Mouse (Mus musculus) lung, postnatal 4 days (tissue): ENCODE measurements around the gene Dgkz.
A peak's percentile ranks its signal among the peaks of the same experiment; 100 is the strongest.

Experiments used
- DNase-seq, 2 experiments: peaks; one replicate each; pipeline ENCODE4 v3.0.0; 2021

Gene Dgkz

DNA sequence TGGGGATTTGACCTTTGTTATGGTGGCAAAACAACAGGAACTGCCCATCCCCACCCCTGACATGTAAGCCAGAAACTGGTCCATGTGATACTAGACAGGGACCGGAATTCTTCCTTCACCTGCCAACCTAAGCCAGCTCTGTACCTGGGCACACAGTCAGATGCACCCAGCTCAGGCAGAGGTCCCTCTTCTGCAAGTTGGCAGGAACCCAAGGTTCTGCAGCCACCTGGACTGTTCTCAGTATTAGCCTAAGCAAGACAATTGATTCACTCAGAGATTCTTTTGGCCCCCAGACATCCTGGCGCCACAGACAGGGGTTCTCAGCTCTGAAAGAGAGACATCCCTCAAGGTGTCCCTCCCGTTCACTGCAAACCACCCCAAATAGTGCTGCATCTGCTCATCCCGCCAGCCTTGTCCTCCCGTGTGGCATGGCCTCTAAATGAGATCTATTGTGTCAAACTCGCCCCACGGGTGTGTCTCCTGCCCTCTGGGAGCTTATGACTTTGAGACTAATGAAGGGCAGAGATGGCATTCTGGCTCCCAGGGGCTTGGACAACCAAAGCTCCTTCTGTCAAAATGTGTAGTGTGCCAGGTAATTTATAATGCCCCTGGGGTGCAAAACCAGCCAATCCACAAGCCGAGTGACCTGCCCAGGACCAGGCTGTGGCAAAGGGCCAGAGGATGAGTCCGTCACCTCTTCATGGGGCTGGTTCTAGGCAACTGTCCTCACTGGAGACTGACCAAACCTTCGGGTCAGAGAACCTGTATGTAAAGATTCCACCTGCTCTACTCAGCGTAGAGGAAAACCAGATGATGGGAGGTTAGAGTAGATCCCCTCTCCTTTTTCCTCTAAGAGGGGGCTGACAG lies 15.9 kb downstream of the Dgkz start:
- no peak for DNase-seq

DNA sequence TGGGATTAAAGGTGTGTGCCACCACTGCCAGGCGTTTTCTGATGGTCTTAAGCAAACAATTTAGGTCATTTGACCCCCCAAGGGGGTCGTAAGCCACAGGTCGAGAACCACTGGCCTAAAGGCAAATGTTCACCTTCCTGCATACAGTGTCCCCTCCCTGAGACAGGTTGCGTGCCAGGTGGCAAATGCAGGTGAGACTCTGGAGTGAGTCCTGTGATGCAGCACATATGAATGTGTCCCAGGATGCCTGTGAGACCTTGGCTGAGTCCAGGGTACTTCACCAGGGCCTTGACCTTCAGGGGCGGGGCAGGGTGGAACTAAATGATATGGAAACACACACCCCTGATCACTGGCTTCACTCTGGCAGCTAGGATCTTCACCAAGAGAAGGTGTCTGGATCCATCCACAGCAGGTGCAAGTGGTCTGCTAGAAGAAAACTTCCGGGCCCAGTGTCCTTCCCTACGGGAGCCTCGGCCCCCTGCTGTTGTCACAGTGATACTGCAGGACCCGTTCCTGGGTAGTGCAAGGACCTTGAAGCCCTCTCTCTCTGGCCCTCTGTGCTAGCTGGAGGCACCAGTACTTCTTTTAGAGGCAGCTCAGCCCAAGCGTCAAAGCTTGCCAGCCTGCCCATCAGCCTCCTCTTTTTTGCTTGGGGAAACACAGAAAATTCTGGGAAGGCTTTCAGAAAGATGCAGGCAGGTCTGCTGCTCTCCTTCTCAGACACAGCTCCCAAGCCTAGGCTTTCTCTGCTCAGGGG lies 16.8 kb downstream of the Dgkz start:
- peak; percentile 65 to 74 for DNase-seq

DNA sequence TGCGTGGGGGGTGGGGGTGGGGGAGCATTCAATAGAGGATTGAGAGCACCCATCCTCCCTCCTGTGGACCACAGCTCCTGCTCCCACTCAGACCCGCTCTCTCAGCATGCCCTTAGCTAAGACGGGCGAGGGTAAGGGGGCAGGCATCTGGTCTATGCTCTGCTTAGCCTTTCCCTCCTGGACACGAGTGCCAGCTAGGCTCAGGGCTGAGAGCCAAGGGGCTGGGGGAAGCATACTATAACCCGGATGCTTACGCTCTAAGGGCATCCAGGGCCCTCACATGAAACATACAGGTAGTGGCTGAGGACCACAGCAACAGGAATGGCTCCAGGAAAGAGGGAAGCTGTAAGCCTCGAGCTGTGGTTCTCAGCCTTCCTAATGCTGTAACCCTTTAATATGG lies 17.6 kb downstream of the Dgkz start:
- no peak for DNase-seq

DNA sequence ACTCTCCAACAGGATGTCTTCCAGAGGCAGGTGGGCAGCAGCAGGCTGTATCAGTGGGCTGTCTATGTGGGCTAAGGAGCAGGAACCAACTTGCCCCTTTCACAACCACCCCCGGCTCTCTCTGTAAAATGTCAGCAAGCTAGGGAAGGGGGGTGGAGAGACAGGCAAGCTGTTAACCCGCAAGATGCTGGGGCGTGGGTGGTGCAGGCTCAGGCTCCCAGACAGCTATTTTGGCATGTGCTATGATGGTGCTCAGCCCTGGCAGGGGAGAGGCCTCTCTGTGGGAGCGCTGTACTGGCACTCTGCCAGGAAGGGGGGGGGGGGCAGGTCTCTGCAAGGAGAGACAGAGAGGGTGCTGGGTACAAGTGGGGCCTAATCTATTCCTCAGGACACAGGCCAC lies 18.6 kb downstream of the Dgkz start:
- peak; percentile 61 to 69 for DNase-seq

DNA sequence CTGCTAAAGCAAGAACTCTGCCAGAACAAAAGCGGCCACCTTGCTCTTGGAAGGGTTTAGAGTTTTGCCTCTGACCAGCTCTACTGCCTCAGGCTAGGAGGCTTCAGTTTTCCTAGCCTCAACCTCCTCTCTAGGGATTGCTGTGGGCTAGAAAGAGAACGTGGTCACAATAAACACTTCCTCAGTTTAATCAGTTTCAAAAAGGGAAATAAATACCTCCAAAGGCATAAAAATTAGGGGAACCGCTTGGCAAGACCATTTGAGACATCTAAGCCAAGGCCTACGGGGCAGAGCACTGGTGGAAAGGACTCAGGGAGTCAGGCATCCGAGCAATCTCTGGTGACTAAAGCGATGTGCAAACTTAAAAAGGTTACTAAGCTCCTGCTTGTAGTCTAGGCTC lies 19.8 kb downstream of the Dgkz start:
- no peak for DNase-seq

DNA sequence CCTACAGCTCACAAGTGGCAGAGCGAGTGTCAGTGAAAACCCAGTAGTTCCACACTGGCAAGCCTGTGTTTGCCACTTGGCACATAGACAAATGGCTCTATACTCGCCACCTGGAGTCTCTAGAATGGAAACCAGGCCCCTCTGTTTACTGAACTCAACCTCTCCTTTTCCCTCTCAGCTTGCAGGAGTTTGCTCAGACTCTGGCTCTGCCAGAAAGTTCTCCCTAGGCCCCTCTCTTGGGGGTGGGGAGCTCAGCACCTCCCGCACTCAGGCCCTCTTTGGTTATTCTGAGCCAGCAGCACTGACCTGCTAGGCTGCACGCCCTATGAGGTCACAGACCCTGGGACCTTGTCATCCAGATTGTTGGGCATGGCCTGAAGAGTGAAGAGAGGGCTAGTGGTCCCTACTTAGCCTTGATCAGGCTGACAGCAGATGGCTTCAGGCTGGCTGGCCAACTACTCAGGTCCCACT lies 20.5 kb downstream of the Dgkz start:
- DNase-seq = no peak

DNA sequence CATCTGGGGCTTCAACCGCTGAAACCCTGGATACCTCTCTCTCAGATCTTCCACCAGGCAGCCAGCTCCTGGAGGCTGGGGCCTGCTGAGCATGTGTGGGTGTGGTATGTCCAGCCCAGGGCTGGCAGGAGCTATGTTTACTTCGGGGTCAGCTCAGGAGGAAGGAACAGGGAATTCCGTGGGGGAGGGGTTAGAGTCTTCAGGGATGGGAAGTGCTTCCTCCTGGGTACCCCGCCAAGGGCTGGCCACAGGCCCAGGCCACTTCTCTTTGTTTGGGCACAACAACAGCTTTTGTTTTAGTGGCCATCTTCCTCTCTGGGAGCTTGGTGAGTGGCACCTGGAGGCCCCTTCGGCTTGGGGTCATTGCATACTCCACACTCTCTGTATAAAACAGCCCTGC lies 21.8 kb downstream of the Dgkz start:
- DNase-seq = peak; percentile 88 to 93

DNA sequence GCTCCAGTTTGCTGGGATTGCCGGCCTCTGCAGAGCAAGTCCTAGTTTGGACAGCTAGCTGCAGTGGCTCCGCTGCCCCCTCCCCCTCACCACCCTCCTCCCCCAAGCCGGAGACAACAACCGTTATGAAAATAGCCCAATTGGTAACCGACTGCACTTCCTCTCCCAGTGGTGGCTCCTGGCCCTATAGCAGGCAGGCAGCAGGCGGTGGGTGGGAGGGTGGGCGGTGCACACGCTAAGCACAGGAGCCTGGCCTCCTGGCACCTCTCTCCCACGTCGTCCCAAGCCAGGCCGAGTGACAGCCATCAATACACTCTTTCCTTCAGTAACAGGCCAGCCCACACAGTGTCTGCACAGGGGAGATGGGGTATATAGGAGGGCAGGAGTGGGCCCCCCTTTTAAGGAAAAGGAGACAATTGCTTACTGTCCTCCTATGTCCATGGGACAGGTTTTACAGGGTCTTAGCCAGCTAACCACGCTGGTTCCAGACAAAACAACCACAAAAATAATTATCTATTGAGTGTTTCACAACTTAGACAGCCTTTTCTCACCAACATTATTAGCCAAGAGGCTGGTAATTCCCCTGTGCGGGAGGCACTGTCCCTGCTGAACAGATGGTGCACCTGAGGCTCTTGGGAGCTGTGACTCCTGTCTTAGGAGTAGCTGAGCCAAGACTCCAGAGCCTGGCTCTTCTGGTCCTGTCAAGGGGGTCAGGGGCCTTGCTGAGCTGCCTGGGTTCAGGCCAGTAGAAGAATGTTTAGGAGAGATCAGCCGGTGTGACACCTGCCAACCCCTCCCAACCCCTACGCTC lies 25.2 kb downstream of the Dgkz start:
- DNase-seq = peak; percentile 65 to 71

DNA sequence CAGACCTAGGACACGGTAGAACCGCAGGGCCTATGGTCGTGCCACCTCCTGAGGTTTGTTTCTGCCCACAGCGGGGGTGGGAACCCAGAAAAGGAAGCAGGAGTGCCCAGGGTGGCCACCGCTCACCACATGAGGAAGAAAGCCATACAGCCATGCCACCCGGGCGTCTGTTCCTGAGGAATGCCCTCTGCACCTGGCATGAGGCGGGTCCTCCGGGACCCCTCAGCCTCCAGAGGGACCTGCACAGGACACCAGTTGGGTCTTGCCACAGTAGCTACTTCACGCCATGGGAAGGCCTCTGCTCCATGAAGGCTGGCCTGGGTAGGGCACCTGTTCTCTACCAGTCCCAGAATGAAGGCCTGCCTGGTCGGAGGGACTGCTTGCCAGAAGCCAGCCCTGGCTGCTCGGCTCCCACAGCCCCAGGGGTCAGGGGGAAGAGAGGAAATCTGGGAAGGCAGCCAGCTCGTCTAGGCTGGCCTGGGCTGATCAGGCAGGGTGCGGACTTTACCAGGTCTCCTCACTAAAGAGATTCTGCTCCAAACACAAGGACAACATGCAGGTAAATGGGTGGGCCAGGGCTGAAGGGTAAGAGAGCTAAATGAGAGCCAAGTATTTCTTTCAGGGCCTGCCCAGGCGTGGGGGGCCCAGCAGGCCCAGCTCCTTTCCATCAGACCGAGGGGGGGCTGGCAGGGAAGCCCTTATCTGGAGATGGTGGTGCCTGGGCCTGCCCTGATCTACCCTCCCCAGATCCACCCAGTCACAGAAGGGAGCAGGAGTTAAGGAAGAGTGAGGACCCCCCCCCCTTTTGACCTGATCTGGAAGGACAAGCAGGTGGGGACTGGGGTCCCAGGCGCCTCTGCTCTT lies 26.0 kb downstream of the Dgkz start:
- DNase-seq = peak in 1 of 2 experiments; percentile 65

DNA sequence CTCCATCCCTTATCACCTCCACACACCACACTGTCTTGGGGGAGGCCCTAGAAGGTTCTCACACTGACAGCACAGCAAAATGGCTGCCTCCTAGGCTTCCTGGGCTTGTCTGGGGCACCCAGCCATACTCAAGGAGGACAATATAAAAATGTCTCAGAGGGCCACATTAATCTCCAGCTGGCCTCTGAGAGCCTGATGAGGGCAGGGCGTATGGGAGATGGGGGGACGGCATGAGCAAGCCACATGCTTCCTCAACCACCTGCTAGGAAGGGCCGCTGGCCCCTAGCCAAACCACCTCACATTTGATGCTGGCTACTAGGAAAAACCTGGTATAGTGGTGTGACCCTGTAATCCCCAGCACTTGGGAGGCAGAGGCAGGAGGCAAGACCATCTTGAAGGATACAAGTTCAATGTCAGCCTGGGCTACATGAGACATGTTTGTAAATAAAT lies 26.8 kb downstream of the Dgkz start:
- DNase-seq = no peak

DNA sequence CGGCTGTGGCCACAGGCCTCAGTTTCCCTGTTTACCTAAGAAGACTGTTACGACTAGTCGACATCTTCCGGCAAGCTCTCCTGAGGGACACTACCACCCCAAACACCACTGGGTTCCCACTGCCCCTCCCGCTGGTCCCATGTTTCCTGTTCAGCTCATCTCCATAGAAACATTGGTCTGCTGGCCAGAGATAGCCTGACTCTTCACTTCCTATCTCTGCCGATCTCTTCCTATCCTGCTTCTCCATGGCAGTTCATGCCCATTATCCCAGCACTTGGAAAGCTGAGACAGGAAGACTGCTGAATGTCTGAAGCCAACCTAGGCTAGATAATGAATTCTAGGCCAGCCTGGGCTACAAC lies 27.5 kb downstream of the Dgkz start:
- peak in 1 of 2 experiments; percentile 56 for DNase-seq

DNA sequence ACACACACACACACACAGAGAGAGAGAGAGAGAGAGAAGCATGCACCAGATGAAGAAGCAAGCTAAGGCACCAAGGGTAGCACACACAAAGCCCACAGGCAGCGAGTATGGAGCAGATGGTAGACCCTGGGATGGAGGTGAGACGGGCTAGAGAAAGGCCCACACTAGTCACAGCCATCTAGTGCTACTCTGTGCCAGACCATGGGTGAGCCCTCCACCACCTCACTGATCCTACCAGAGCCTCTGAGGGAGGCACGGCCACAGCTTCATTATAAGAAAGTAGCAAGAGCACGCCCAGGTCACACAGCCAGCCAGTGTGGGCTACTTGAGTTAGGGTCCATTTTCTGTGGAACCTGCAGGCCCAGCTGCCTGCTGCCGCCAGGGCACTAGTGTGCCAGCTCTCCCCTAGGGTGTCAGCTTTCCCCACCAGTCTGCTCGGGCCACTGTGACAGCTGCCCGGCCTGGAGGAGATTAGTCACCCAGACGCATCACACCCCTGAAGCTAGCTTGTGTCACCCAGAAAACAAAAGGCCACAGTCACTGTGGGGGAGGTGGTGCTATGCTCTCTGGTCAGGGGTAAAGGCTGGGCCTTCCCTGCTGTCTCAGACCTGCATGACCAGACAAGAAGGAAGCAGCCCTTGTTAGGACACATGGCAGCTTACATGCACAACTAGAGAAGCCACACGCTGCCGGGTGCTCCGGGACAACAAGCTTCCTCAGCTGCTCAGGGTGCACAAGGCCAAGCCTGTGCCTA lies 28.1 kb downstream of the Dgkz start:
- peak; percentile 60 to 62 for DNase-seq

DNA sequence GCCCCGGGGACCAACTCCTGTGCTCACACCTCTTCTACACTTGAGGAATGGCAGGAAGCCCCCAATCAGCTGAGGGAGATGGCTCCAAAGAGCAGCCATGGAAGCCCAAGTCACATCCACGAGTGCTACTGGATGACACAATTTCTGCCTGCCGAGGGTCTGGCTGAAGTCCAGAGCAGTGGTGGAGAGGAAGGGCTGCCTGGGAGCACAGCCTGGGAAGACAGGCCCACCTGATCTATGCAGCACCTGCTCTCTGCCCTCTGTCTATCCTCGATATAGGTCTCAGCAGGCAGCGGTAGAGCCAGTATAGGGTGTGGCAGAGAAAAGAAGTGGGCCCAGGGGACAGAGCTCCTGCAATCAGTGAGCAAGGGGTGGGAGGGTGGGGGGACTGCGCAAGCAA lies 28.8 kb downstream of the Dgkz start:
- no peak for DNase-seq

DNA sequence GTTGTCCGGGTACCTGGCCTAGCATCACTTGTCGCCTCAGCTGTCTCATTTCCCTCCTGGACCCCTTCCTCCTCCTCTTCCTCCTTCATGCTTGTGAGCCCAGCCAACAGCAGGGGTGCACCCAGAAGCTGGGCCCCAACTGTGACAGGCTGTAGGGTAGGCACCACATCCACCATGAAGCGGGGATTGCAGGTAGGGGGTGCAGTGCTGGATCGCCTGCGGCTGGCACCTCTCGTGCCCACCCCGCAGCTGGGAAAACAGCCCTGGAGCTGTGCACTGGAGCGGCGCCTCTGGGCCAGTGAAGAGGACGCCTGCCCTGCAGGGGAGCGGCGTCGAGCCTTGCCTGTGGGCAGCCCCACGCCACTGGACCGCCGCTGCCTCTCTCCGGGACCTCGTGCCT lies 30.2 kb downstream of the Dgkz start, which contains the start of gene Gm9821:
Gm9821 (plus strand) TSS at position 221 of the 400 bp plus-strand sequence.
- no peak for DNase-seq

DNA sequence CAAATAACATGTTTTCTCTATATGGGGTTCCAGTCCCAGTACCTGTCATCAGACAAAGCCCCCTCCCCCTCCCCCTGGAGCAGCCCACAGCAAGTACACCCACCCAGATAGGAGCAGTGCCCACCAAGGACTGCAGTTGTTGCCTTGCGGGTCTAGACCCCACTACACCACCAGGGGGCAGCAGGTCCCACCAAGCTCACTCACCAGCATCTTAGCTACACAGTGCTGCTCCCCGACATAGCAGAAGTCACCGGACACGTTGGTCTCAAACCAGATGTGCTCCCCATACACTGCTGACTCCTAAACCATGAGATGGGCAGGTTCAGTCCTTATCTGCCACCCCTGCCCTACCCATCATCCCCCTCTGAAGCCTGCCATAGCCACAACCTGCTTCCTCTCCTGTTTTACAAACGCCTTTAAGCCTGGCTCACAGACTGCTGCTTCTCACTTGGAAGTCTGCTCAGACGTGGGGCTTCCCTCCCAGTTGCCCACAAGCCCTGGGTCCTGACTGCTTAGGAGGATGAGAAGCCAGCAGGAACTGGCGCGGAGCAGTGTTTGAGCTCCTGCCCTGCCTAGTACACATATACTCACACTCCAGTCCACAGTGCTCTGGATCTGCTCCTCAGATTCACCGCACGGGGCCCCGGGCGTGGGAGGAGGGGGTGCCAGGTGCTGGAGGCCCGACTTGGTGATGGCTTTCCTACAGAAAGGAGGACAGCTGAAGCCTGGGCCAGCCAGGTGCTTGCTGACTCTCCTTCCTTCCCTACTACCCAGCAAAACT lies 31.3 kb downstream of the Dgkz start:
- peak; percentile 78 to 85 for DNase-seq

DNA sequence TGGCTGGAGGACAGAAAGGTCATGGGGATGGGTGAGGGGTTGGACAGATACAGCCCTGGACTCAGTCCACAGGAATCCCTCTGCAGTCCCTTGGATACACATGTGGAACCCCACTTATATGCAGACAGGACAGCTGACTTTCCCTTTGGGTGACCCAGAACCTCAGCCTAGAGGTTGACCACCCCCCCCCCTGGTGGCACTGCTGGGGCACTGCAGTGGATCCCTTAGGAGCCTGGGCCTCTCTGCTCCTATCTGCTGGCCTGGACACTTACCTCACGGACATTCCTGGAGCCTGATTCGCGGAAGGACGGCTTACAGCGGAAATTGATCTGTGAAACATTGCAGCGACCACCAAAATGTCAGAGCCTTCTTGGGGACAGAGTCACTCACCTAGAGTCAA lies 33.3 kb downstream of the Dgkz start:
- no peak for DNase-seq

DNA sequence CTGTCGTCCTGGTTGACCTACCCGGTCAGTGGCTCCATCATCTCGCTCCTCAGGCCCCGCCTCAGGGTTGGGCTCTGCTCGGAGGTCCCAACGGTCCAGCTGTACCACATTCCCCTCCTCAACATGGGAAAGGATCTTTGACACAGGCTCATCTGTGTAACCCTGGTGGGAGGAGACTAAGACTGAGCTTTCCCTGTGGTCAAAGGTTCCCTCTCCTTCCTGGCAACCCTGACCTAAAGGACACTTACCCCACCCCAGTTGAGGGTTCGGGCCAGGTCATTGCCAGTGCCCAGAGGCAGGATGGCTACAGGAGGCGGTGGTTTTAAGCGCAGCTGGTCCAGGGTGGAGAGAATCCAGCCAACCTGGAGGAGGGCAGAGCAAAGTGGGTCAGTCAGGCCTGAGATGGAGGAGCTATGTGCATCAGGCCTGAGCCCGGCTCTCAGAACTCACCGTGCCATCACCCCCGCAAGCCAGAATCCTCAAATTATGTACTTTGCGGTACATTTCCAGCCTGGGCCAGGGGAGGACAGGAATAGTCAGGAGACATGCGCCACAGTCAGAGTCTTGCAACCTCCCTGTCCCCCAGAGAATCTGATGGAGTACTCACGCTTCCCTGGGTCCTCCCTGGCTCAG lies 36.2 kb downstream of the Dgkz start:
- DNase-seq = no peak

DNA sequence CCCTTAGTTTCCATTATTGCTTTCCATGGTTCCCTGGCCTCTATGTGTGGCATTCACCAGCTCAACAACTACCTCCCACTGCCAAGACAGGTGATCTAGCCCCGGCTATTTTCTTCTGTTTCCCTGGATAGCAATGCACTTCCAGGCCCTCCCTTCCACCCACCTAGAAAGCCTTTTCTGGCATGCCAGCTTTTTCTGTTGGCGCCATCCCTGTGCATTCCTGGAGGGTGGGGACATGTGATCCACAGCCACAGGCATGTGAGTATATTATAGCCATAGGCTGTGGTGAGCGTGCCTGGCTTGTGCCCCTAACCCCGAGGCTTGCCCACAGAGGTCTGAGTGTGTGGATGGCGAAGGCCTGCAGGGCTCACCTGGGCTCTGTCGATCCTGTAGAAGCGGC lies 39.5 kb downstream of the Dgkz start:
- no peak for DNase-seq

DNA sequence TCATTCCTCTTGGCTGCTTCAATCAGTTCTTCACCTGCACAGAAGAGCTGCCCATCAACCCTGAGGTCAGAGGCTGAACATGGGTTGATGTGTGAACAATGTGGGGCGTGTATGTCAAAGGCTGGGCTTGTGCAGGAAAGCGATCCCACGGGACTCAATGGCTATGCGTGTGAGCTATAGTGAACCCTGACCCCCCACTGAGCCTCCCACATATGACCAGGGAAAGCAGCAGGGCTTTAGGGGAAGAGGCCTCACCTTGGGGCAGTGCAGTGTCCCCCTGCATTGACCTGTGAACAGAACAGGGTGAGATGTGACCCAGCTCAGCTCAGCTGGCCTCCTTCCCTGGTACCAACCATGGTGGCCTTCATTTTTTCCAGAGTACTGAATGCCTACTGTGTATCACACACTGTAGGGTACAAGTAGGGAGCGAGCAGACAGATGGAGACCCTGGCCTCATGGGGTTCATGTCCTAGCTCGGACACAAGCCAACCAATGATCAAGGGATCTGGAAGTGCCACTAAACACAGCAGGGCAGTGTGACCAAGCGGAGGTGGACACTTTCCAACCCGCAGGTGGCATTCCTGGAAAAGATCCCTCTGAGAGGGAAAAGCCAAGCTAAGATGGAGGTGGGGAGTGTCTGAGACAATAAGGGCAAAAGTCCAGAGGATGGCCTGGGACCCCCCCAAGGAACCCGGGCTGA lies 40.7 kb downstream of the Dgkz start:
- DNase-seq = no peak
